Mouse (Mus musculus): Measurements from ENCODE around the gene Gm21188. TPM values are rescaled to one million over a fixed set of nuclear protein-coding genes. Genes with fewer than 3 reads are reported as not detected.
"Not testable (repeated sequence)": the region's sequence is repeated elsewhere in the genome, so short reads cannot be mapped to it uniquely, and the experiment has no call there.

Gene Gm21188
- polyA plus RNA-seq, 1 experiment from 2014 or later, result not detected

- not testable (repeated sequence) for H3K27me3 ChIP-seq (replicated peaks); H3K36me3 ChIP-seq; H3K4me1 ChIP-seq (replicated peaks); H3K9me3 ChIP-seq (replicated peaks); ATAC-seq (ENCODE audit: insufficient number of reproducible peaks, low FRiP score); H3K4me3 ChIP-seq; H3K9ac ChIP-seq; H3K27ac ChIP-seq (ENCODE audit: poor library complexity, severe bottlenecking); H3K4me2 ChIP-seq
- 2% methylated on average over 18 of the region's 40 CpGs for WGBS
Measured at GRCm38 (mm10) chr13:120046422-120047209, 5.4 kb downstream of the Gm21188 start.

- no CpG with 5 or more reads among the region's 1 CpGs for WGBS
- peaks cover 15% of the 10 kb centered on the region for H3K27me3 ChIP-seq (replicated peaks)
- not testable (repeated sequence) for H3K36me3 ChIP-seq; H3K4me3 ChIP-seq; H3K9ac ChIP-seq; H3K9me3 ChIP-seq (replicated peaks); ATAC-seq (ENCODE audit: insufficient number of reproducible peaks, low FRiP score); H3K27ac ChIP-seq (ENCODE audit: poor library complexity, severe bottlenecking); H3K4me1 ChIP-seq (replicated peaks); H3K4me2 ChIP-seq
Measured at GRCm38 (mm10) chr13:120041145-120041544, 10.8 kb downstream of the Gm21188 start.

GRCm38 (mm10) chr13:120037881-120038280 is 14.1 kb downstream of the Gm21188 start:
- ATAC-seq (ENCODE audit: insufficient number of reproducible peaks, low FRiP score); H3K4me2 ChIP-seq; H3K9me3 ChIP-seq (replicated peaks); H3K9ac ChIP-seq; H3K4me1 ChIP-seq (replicated peaks); H3K36me3 ChIP-seq; H3K4me3 ChIP-seq; H3K27ac ChIP-seq (ENCODE audit: poor library complexity, severe bottlenecking): not testable (repeated sequence)
- 9% methylated on average over 6 of the region's 6 CpGs for WGBS
- H3K27me3 ChIP-seq (replicated peaks), result peaks cover 26% of the 10 kb centered on the region

- not testable (repeated sequence) for H3K9ac ChIP-seq; H3K9me3 ChIP-seq (replicated peaks); H3K4me3 ChIP-seq; H3K36me3 ChIP-seq; H3K4me2 ChIP-seq; H3K27ac ChIP-seq (ENCODE audit: poor library complexity, severe bottlenecking); ATAC-seq (ENCODE audit: insufficient number of reproducible peaks, low FRiP score); H3K4me1 ChIP-seq (replicated peaks)
- WGBS, result 1% methylated on average over 25 of the region's 25 CpGs
- peaks cover 26% of the 10 kb centered on the region for H3K27me3 ChIP-seq (replicated peaks)
Measured at GRCm38 (mm10) chr13:120036577-120037115, 15.3 kb downstream of the Gm21188 start.

- WGBS, result 0% methylated on average over 11 of the region's 18 CpGs
- H3K9ac ChIP-seq; H3K4me2 ChIP-seq; H3K9me3 ChIP-seq (replicated peaks); H3K27ac ChIP-seq (ENCODE audit: poor library complexity, severe bottlenecking); H3K4me3 ChIP-seq; ATAC-seq (ENCODE audit: insufficient number of reproducible peaks, low FRiP score); H3K36me3 ChIP-seq; H3K4me1 ChIP-seq (replicated peaks): not testable (repeated sequence)
- H3K27me3 ChIP-seq (replicated peaks), result peaks cover 26% of the 10 kb centered on the region
Measured at GRCm38 (mm10) chr13:120035151-120035550, 16.8 kb downstream of the Gm21188 start.

- not testable (repeated sequence) for H3K9ac ChIP-seq; H3K27ac ChIP-seq (ENCODE audit: poor library complexity, severe bottlenecking); H3K4me1 ChIP-seq (replicated peaks); H3K36me3 ChIP-seq; H3K9me3 ChIP-seq (replicated peaks); H3K4me3 ChIP-seq; H3K4me2 ChIP-seq; ATAC-seq (ENCODE audit: insufficient number of reproducible peaks, low FRiP score)
- H3K27me3 ChIP-seq (replicated peaks), result peaks cover 26% of the 10 kb centered on the region
- WGBS, result 0% methylated on average over 3 of the region's 10 CpGs
Measured at GRCm38 (mm10) chr13:120034637-120035036, 17.4 kb downstream of the Gm21188 start.

GRCm38 (mm10) chr13:120033516-120034190 is 18.3 kb downstream of the Gm21188 start:
- not testable (repeated sequence) for H3K36me3 ChIP-seq; H3K9me3 ChIP-seq (replicated peaks); ATAC-seq (ENCODE audit: insufficient number of reproducible peaks, low FRiP score); H3K4me1 ChIP-seq (replicated peaks); H3K4me3 ChIP-seq; H3K4me2 ChIP-seq; H3K9ac ChIP-seq; H3K27ac ChIP-seq (ENCODE audit: poor library complexity, severe bottlenecking)
- 2% methylated on average over 19 of the region's 19 CpGs for WGBS
- H3K27me3 ChIP-seq (replicated peaks), result peaks cover 26% of the 10 kb centered on the region

GRCm38 (mm10) chr13:120031676-120032075 is 20.3 kb downstream of the Gm21188 start:
- H3K27ac ChIP-seq (ENCODE audit: poor library complexity, severe bottlenecking); ATAC-seq (ENCODE audit: insufficient number of reproducible peaks, low FRiP score); H3K4me3 ChIP-seq; H3K4me1 ChIP-seq (replicated peaks); H3K9ac ChIP-seq; H3K9me3 ChIP-seq (replicated peaks); H3K36me3 ChIP-seq; H3K4me2 ChIP-seq: not testable (repeated sequence)
- H3K27me3 ChIP-seq (replicated peaks), result peaks cover 14% of the 10 kb centered on the region
- 1% methylated on average over 16 of the region's 16 CpGs for WGBS

GRCm38 (mm10) chr13:120027368-120027767 is 24.6 kb downstream of the Gm21188 start:
- H3K4me2 ChIP-seq; H3K27ac ChIP-seq (ENCODE audit: poor library complexity, severe bottlenecking); H3K4me3 ChIP-seq; H3K36me3 ChIP-seq; ATAC-seq (ENCODE audit: insufficient number of reproducible peaks, low FRiP score); H3K9me3 ChIP-seq (replicated peaks); H3K9ac ChIP-seq; H3K4me1 ChIP-seq (replicated peaks): not testable (repeated sequence)
- H3K27me3 ChIP-seq (replicated peaks), result peaks cover 20% of the 10 kb centered on the region
- WGBS, result under 1% methylated on average over 11 of the region's 11 CpGs

- not testable (repeated sequence) for H3K4me1 ChIP-seq (replicated peaks); H3K9me3 ChIP-seq (replicated peaks); H3K4me2 ChIP-seq; H3K27ac ChIP-seq (ENCODE audit: poor library complexity, severe bottlenecking); ATAC-seq (ENCODE audit: insufficient number of reproducible peaks, low FRiP score); H3K4me3 ChIP-seq; H3K9ac ChIP-seq; H3K36me3 ChIP-seq
- H3K27me3 ChIP-seq (replicated peaks), result peaks cover 20% of the 10 kb centered on the region
- 0% methylated on average over 5 of the region's 17 CpGs for WGBS
Measured at GRCm38 (mm10) chr13:120026911-120027310, 25.1 kb downstream of the Gm21188 start, which contains the start of gene Gm36079. Gene Gm36079 (minus strand): TSS chr13:120027011.

GRCm38 (mm10) chr13:120026373-120026772 is 25.6 kb downstream of the Gm21188 start:
- not testable (repeated sequence) for H3K36me3 ChIP-seq; H3K4me2 ChIP-seq; H3K4me3 ChIP-seq; H3K27ac ChIP-seq (ENCODE audit: poor library complexity, severe bottlenecking); H3K4me1 ChIP-seq (replicated peaks); H3K9ac ChIP-seq; ATAC-seq (ENCODE audit: insufficient number of reproducible peaks, low FRiP score); H3K9me3 ChIP-seq (replicated peaks)
- peaks cover 20% of the 10 kb centered on the region for H3K27me3 ChIP-seq (replicated peaks)
- WGBS, result 1% methylated on average over 3 of the region's 13 CpGs

Data from heart, embryonic 12.5 days (tissue).